Mouse (Mus musculus) kidney, postnatal 0 days (tissue): ENCODE data around the gene Ksr1. TPM values are rescaled to one million over a fixed set of nuclear protein-coding genes. Genes with fewer than 3 reads are reported as not detected.

ENCODE experiments used
- ATAC-seq: fragments of 200-750 bp; cut with Nextera tagmentation; replicated peaks from 2 replicates; pipeline ENCODE4 v1.8.0; 2017; ENCODE audit warnings: low read depth, moderate number of reproducible peaks, moderate TSS enrichment, moderate library complexity; ENCODE audit not compliant: low FRiP score
- DNase-seq: peaks from one replicate; pipeline ENCODE4 v3.0.0-alpha.2; 2016; ENCODE audit warnings: low spot score
- H3K27ac ChIP-seq: fragments of 300-500 bp; sonication (generic); 2 replicates; pipeline ENCODE4 v1.5.1; 2014; ENCODE audit warnings: mild to moderate bottlenecking
- H3K27me3 ChIP-seq: fragments of 300-500 bp; sonication (generic); 2 replicates; pipeline ENCODE4 v1.6.1; 2014; ENCODE audit warnings: low read length, mixed read lengths; ENCODE audit not compliant: insufficient read depth
- H3K36me3 ChIP-seq: fragments of 300-500 bp; sonication (generic); 2 replicates; pipeline ENCODE4 v1.6.1; 2014; ENCODE audit warnings: low read length, mixed read lengths; ENCODE audit not compliant: insufficient read depth
- H3K4me1 ChIP-seq: fragments of 300-500 bp; sonication (generic); replicated peaks from 2 replicates; pipeline ENCODE4 v1.6.1; 2014; ENCODE audit warnings: antibody characterized with exemption, low read length, mixed read lengths; ENCODE audit not compliant: insufficient read depth
- H3K4me2 ChIP-seq: fragments of 300-500 bp; sonication (generic); 2 replicates; pipeline ENCODE4 v1.6.1; 2014; ENCODE audit warnings: mild to moderate bottlenecking, low read length, moderate library complexity, mixed read lengths
- H3K4me3 ChIP-seq: fragments of 300-500 bp; sonication (generic); replicated peaks from 2 replicates; pipeline ENCODE4 v1.5.1; 2014; ENCODE audit warnings: low read depth, low read length
- H3K9ac ChIP-seq: fragments of 300-500 bp; sonication (generic); 2 replicates; pipeline ENCODE4 v1.6.1; 2014; ENCODE audit warnings: low read depth, low read length
- H3K9me3 ChIP-seq: fragments of 300-500 bp; sonication (generic); replicated peaks from 2 replicates; pipeline ENCODE4 v1.6.1; 2016; ENCODE audit warnings: low read length, inconsistent platforms, mixed read lengths
- CTCF ChIP-seq: IDR thresholded peaks from 2 replicates; pipeline ENCODE4 v1.5.1; 2016; ENCODE audit warnings: antibody characterized with exemption, low read depth, mild to moderate bottlenecking, moderate library complexity
- WGBS: fragments of 180-500 bp; shearing (Covaris S2); extraction: QIAGEN DNeasy Blood & Tissue Kit; methylation state at CpG from one replicate; pipeline ENCODE4 v1.1.7; 2014; 5-methylcytosine and 5-hydroxymethylcytosine counted together
- polyA plus RNA-seq: library from polyadenylated mRNA; unstranded; fragments of >200 nt; fragmentation: Nextera tagmentation; extraction: Ambion mirVana; gene quantifications from 2 replicates; pipeline ENCODE4 v1.2.1, GENCODE M21; 2015

Ksr1 gene
- polyA plus RNA-seq, 1 experiment from 2014 or later: 1.8 TPM

GRCm38 (mm10) chr11:79006417-79006816 lies 139.8 kb downstream of the Ksr1 start:
- Histone ChIP-seq H3K9me3 (no peaks in the 10 kb centered on the region), H3K4me2 (no peak overlapping the region), H3K4me1 (peaks cover 20% of the 10 kb centered on the region; the same call in 1 of the 2 replicates), H3K27me3 (no peaks in the 10 kb centered on the region), H3K36me3 (no peaks in the 10 kb centered on the region), H3K4me3 (no peak overlapping the region), H3K9ac (no peak overlapping the region), H3K27ac (no peak overlapping the region)
- WGBS: 64% methylated on average over 5 of the region's 5 CpGs
- no peak for TF ChIP-seq CTCF
- no peak for DNase-seq
- ATAC-seq: no peak

DNA sequence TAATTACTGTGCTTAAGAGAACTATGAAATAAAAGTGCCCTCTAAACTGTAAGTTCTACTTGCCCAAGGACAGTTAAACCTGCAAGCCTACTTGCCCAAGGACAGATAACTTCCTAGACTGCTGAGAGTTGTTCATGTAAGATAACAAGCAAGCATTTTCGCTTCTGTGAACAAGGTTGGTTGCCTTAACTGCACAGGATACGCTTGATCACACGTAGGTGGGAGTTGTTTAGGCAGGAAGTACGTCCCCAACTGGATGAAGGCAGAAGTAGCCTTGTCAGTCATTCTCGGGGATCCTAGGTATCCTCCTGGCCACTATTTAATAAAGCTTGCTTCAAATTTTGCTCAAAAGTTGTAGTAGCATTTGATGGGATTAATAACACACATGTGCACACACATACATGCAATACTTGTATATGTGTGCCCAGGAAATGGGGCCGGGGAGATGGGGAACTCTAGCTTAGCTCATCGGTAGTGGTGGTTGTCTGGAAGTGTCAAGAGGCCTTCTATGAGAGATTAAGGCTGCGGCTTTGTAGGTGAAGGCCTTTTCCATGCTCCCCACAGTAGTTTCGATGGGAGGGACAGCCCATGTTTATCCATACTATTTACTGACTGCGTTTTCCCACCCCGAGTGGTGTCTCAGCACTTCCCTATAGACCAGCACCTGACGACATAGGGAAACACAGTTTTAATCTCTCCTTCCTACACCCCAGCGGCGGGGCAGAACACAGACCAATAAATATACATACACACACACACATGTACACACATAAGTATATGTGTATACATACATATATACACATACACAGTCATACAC lies 140.4 kb downstream of the Ksr1 start:
- no peak for TF ChIP-seq CTCF
- Histone ChIP-seq H3K9me3 (no peaks in the 10 kb centered on the region), H3K4me3 (no peak overlapping the region), H3K27me3 (no peaks in the 10 kb centered on the region), H3K4me1 (peaks cover 20% of the 10 kb centered on the region; the same call in 1 of the 2 replicates), H3K9ac (no peak overlapping the region), H3K4me2 (no peak overlapping the region), H3K27ac (no peak overlapping the region), H3K36me3 (no peaks in the 10 kb centered on the region)
- ATAC-seq (no peak), DNase-seq (no peak)
- WGBS: 77% methylated on average over 14 of the region's 14 CpGs

DNA sequence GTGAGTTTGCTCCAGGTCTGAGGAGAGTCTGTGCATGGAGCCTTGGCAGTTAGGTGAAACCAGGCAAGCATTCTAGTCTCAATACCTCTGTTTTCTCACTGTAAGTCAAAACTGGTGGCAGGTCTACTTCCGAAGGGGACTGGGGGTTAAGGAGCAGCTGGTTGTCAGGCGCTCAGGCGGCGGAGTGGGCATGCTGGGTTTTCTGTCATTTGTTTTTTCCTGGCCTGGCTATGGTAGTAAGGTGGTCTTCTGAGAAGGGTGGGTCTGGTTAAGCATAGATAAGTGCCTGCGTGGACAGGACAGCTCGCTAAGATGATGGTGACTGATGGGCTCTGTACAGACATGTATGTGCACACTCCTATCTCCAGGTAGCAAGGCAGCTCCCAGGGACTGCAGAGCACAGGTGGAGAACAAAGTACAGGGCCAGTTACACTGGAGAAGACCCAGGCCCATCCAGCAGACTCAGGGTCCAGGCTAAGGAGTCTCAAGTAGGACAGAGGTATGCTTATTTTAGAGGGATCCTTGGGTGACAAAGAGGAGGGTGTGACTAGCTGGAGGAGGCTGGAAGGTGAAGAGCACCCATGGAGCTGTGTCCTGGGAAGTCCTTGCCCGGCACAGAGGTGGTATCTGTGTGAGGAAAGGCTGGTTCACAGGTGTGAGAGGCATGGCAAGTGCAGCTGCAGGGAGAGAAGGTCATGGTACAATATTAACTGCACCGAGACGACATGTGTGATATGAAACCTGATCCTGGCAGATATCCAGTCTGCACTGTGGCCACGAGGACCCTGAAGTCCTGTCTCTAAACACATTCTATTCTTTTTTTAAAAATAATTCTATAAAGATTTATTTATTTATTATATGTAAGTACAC lies 142.2 kb downstream of the Ksr1 start:
- ATAC-seq: no peak

DNA sequence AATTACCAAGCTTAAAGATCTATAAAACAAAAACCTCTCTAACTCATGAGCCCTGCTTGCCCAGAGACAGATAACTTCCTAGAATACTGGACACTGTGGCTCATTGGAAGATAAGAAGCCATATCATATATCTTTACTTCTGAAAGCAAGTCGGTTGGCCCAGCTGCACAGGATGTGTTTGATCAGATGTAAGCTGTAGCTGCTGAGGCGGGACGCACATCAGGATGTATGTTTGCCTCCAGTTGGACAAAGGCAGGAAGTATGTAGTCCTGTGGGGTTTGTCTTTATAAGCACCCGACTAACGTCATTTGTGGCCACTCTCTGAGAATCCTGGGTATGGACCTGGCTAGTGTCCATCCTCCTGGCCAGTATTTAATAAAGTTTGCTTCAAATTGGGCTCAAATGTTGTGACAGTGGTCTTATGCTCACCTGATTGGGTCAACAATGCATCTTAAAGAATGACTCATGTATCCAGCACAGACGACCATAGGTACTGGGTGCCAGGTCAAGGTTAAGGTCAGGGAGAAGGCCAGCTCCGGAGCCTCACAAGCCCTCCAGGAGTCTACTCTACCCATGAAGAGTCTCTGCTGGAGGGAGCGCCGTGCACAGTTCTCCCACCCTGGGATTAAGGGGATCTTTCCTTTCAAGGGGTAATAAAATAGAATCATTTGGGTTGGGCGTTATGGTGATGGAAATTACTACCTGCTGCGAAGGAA lies 143.0 kb downstream of the Ksr1 start:
- H3K9ac ChIP-seq: no peak overlapping the region
- H3K4me3 ChIP-seq: no peak overlapping the region
- no peak overlapping the region for H3K4me2 ChIP-seq
- DNase-seq: peak; percentile 72
- ATAC-seq: 0 out of 2 replicates have a peak, but pooled peaks have one; percentile 40
- H3K36me3 ChIP-seq: no peaks in the 10 kb centered on the region
- 41% methylated on average over 11 of the region's 11 CpGs for WGBS
- H3K4me1 ChIP-seq: peaks cover 20% of the 10 kb centered on the region; the same call in 1 of the 2 replicates
- no peak for TF ChIP-seq CTCF
- no peaks in the 10 kb centered on the region for H3K9me3 ChIP-seq
- H3K27me3 ChIP-seq: no peaks in the 10 kb centered on the region
- H3K27ac ChIP-seq: peak overlapping the region; percentile 75

More for the DNA sequence above, 142.2 kb downstream of the Ksr1 start:
- no peak overlapping the region for H3K4me2 ChIP-seq
- no peak overlapping the region for H3K4me3 ChIP-seq
- no peaks in the 10 kb centered on the region for H3K9me3 ChIP-seq
- H3K27ac ChIP-seq: peak overlapping the region; percentile 75; the same call in 1 of the 2 replicates
- no peak for TF ChIP-seq CTCF
- no peaks in the 10 kb centered on the region for H3K27me3 ChIP-seq
- H3K36me3 ChIP-seq: no peaks in the 10 kb centered on the region
- no peak overlapping the region for H3K9ac ChIP-seq
- DNase-seq: no peak
- peaks cover 20% of the 10 kb centered on the region; the same call in 1 of the 2 replicates for H3K4me1 ChIP-seq
- 69% methylated on average over 10 of the region's 10 CpGs for WGBS

DNA sequence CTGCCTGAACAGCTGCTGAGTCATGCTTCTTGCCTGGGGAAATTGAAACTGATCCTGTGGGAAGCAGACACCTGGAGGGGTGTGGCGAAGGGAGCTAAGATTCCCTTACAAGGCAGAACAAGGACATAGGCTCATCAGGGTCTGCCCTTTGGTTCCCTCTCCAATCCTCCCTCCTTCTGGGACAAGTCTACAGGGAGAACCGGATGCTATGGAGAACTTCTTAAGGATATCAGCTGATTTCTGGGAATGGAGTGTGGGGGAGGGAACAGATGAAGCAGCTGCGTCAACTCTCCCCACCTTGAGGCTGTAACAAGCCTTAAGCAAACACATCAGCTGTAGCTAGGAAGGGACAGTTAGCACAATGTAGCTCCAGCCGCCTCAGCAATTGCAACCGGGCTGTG lies 143.7 kb downstream of the Ksr1 start:
- H3K36me3 ChIP-seq: no peaks in the 10 kb centered on the region
- H3K4me1 ChIP-seq: peaks cover 20% of the 10 kb centered on the region; the same call in 1 of the 2 replicates
- no peaks in the 10 kb centered on the region for H3K9me3 ChIP-seq
- no peak overlapping the region for H3K4me2 ChIP-seq
- ATAC-seq (peak; percentile 59; the same call in 1 of the 2 replicates), DNase-seq (peak; percentile 85)
- WGBS: 24% methylated on average over 5 of the region's 5 CpGs
- peak overlapping the region; percentile 75 for H3K27ac ChIP-seq
- no peak for TF ChIP-seq CTCF
- H3K27me3 ChIP-seq: no peaks in the 10 kb centered on the region
- no peak overlapping the region for H3K9ac ChIP-seq
- no peak overlapping the region for H3K4me3 ChIP-seq
